Mouse (Mus musculus): Measurements from ENCODE around the gene Plcb3.

GRCm38 (mm10) chr19:6913991-6914390 lies 62.3 kb downstream of the Plcb3 start:
- no peak for TF ChIP-seq CTCF (IDR thresholded peaks at IDR 0.05; ENCODE audit: extremely low read depth, insufficient read length, insufficient replicate concordance, low read depth, low read length)
- no peak for TF ChIP-seq POLR2A (IDR thresholded peaks at IDR 0.05; ENCODE audit: low read depth, low read length)

Measured in small intestine, adult 2 months (tissue).